Mouse (Mus musculus): ENCODE data around the gene Cebpa.

Cebpa gene

DNA sequence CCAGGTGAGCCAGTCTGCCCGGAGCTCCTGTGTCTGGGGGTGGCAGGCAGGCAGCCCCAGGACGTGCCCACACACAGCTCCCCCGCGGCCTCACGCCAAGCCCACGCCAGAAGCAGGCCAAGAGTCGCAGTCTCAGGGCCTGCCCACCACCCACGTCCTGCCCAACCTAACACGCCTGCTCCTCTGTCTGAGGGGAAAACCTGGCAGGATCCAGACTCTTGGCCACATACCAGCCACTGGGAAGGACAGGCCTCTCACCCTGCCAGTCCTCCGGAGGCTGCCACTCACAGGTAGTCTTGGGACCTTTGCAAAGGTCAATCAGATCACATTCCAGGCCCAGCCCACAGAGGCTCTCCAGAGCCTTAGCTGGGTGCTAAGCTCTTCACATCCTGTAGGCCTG is 27.2 kb downstream of the Cebpa start:
- DNase-seq (ENCODE audit: low spot score), result no peak

DNA sequence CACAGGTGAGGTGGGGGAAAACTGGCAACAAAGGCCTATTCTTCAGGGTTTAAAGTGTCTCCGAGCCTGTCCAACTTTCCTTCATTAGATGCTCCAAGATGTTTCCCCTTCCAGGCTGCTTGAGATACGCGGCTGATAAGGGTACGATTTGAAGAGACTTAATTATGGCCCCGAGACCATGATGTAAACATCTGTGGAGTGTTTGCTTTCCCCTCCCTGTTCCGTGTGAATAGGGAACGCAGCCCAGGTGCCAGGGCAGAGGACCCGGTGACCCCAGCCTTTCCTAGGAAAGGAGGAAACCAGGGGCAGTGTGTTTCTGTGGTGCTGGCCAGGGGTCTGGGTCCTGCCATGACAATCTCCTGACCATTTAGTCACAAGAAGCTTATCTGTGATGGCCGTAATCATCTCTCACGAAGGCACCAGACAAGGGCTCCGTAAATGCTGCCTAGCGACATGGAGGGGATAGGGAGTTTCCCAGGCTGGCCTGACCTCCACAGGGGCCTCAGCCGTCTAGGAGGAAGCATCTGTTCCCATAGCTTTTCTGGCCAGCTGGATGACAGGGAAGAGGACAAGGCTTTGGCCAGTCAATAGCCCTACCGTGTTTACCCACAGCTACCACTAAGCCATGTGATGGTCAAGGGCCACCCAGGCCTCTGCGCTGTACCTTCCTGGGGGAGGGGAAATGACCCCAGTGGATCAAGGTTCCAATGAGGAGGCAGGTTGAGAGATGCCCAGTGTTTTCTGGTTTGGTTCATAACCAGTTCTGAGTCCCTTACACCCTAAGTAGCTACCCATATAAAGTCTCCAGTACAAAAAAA is 30.7 kb downstream of the Cebpa start:
- DNase-seq (ENCODE audit: low spot score), result no peak

DNA sequence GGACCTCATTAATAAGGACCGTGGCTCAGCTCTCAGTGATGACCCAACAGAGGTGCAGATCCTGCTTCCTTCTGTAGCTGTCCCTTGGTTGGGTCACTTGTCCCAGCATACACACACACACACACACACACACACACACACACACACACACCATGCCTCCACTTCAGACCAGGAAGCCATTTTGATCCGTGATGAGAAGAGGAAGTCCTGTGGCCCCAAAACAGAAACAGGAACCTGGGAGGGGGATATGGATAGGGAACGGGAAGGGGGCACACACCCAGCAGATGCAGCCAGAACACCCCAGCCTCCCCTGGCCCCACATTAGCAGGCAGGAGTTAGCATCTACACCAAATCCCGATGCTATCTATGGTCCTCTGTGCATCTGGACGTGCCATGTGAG is 31.8 kb downstream of the Cebpa start:
- no peak for DNase-seq (ENCODE audit: low spot score)

DNA sequence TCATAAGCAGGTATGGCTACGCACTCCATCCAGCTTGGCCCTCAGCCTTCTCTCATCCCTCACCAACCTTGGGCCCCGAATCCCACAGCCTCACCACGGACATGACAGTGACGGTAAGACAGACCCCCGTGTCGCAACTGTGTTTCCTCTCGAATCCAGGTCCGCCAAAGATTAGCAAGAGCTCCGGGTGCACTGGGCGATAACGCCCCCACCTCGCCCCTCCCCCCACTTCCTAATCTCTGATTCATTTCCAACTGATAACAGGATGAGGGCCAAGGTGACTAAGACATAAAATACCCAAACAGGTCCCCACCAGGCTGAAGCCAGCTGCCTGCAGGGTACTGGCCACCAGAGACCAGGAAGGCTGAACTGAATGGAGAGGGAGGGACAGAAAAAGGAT is 35.4 kb downstream of the Cebpa start:
- DNase-seq (ENCODE audit: low spot score), result no peak

DNA sequence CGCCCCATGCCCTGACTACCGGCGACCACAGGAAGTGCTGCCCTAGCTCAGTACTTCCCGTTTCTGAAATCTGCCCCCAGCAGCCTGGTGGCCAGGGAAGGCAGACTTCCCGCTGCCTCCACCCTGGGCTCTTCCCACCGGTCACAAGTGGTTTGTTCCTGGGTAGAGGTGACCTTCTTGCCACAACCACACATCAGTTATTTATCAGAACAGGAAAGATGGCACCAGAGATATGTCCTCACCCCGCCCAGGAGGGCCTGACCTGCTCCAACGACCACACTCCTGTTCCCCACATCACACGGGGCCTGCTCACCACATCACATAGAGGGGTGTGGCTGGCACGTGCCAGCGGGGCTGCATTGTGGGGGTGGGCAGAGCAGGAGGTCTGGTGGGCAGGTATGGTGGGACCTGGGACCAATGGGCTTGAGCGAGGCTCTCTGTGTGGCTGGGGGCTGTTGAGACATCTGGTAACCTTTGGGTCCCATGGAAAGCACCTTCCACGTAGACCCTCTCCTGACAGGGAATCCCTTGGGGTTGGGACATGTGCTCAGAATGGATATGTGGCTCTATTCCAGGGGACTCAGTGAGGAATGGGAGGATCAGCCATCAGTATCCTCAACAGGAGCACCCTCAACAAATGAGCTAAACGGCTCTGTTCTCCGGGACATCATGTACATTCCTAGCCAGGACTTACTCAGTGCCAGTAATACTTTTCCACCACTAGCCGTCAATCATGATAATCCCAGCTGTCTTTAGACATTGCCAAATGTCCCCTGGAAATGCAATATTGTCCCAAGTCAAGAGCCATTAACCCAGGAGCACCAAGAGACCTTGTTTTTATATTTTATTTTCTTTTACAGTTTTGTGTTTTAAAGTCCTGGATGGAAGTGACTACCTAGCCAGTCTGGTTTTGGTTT is 37.7 kb downstream of the Cebpa start:
- DNase-seq (ENCODE audit: low spot score), result no peak

DNA sequence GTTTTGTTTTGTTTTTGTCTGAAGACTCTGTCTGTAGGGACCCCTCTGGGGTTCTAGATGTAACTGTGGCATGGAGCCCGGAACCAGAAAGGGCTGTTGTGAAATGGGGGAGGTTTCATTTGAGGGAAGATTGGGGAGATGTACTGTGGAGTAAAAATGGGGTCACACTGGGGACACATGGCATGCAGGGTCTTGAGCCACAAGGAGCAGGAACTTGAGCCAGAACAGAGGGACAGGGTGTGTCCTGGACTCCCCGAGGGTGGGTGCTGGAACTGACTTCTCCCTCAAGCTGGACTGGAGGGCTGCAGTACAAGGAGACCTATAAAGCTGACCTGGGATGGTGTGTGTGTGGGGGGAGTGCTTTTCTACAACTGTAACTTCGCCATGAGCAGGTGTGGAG is 38.4 kb downstream of the Cebpa start:
- DNase-seq (ENCODE audit: low spot score), result no peak

DNA sequence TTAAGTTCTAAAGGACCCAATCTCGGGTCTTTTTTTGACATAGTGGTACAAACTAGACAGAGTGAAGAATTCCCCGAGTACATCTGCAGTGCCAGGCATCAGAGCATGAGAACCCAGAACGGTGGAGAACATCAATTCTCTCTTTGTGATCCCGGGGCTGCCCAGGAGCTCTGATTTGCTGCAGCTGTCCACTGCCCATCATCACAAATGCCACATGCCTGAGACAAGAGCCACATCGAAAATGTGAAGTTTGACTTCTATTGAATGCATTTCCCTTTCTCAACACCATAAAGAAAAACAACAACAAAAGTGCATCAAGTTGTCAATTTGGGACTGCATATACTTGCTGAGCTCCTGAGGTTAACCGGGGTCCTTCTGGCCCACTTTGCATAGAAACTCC is 43.4 kb downstream of the Cebpa start:
- DNase-seq (ENCODE audit: low spot score), result no peak

DNA sequence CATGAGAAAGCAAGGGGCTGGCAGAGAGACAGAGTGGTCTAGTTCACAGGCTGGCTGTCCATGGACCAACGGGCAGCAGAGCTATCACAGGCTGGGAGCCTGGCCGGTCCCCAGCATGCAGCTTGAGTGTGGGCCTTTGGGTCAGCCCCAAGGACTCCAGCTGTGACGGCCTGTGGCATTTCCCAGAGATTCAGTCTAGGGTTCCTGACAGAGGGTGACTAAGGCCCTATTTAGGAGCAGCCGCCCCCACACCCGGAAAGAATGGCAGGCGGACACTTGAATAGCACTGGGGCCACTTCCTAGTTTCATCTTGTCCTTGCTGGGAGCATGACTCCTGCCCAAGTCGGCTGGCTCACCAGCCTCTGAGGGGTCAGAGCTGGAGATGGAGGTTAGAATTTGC is 44.5 kb downstream of the Cebpa start:
- no peak for DNase-seq (ENCODE audit: low spot score)

DNA sequence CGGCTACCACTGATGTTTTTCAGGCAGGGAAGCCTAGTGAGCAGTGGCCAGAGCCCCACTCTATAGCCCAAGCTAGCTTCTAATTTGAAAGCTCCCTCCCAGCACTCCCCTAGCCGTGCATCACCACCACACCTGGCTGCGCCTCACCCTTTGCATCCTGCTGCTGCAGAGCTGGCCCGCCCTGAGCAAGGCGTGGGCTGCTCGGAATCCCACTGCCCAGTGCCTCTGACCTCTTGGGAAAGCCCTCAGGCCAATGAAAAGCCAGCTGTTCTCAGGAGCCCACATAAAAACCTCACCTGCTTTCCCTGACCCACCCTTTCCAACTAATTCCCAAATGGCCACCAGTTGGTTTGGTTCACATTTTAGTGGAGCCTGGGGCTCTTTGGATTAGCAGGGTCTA is 45.0 kb downstream of the Cebpa start:
- no peak for DNase-seq (ENCODE audit: low spot score)

DNA sequence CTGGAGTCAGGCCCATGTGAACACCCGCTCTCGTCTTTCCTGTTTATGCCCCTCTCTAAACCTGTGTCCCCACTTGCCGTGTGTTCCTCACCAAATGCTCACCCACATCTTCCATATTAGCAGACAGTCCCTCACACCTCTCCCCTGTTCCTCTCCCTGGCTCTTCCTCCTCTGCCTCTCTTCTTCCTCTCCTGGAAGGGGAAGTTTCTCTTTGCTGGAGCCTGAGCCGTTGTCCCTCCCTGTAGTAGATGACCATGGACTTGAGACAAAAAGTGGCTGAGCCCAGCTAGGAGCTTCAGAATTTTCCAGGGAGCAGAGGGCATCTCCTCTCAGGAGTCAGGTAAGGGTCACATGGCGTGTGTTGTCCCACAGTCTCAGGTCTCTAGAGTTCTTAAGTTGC is 47.9 kb downstream of the Cebpa start:
- DNase-seq (ENCODE audit: low spot score), result no peak

DNA sequence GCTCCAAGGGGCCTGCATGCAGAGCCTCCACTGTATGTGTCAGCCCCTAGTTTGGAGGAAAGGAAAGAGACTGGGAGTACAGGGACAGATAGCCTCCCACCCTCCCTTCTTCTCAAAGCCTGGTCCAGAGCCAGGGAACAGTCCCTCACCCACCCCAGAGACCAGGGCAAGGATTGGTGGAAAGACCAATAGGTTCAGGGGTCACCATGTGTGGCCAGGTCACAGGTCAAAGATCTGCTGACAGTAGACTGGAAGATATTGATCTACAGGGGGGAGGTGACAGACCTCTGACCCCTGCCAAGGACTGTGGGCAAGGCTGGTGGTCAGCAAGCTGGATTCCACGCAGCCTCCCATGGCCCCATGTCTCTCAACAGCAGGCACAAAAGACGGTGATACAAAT is 48.8 kb downstream of the Cebpa start:
- no peak for DNase-seq (ENCODE audit: low spot score)

DNA sequence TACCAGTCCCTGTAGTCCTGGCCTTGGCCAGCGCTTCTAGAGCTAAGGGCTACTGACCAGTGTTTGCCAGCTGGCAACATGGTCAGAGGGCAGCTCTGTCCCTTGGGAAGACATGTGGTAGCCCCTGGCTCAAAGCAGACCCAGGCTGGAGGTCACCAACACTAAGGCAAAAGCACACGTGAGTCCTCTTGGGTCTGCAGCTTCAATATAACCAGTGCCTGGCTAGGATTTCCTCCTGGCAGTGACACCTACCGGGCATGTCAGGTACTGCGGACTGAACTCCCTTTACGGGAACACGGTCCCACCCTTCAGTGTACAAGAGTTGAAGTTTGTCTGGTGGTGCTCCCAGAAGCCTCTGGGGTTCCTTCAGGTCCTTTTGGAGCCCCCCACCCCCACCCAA is 50.2 kb downstream of the Cebpa start:
- peak; percentile 60 for DNase-seq (ENCODE audit: low spot score)
